Mouse (Mus musculus): ENCODE measurements around the gene Sik1. TPM values are rescaled to one million over a fixed set of nuclear protein-coding genes. Genes with fewer than 3 reads are reported as not detected.

Gene Sik1
- total RNA-seq, 2 experiments from 2014 or later: 13.4 to 58.6 TPM

DNA sequence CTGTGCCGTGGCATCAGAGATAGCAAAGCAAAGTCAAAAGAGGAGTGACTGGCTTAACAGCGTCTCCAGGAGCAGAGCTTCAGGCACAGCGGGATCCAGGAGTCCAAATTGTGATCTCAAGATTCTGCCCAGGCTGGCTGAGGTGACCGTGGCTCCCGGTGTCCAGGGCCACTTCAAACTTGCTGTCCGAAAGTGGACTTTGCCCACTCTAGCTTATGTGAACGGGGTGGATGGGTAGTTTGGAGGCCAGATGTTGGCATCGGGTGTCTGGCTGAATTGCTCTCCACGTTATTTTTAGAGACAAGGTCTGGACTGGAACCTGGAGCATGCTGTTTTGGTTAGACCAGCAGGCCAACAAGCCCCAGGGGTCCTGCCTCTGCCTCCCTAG lies 23.0 kb downstream of the Sik1 start:
- intact Hi-C loops (cut with DNase I): no loop called here
- Histone ChIP-seq H3K4me3 (no peak overlapping the region), H3K27ac (no peak overlapping the region)
- TF ChIP-seq CTCF (IDR thresholded peaks at IDR 0.05): no peak
- DNase-seq: no peak

DNA sequence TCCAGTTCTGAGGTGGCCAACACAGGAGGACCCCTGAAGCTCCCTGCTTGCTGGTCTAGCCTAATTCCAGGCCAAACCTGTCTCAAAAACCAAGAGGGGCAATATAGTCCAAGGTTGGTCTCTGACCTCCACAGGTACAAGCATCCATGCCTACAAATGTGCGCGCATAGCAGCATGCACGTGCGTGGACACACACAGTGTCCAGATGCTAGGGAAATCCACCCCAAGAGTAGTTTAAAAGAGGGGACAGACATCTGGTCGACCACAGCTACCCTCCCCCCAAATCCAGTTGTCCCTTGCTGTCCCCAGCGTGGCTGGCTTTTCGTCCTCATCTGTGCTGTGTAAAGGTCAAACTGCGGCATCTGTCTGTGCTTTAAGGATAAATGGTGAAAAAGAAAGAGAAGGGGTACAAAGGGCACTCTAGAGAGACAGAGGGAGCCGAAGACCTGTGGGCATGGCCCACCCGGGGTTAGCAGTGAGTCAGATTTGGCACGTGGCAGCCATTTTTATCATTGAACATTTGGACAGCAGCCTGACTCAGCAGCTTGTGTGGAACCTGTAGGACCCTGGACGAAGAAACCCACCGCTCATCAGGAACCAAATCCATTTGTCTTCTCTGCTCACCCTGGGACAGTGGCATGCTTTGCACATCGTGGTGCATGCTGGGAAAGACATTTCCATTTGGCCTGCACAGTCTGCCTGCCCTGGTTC lies 23.6 kb downstream of the Sik1 start:
- no peak for DNase-seq
- TF ChIP-seq CTCF (IDR thresholded peaks at IDR 0.05): no peak
- no peak overlapping the region for H3K4me3 ChIP-seq
- intact Hi-C loops (cut with DNase I): no loop called here
- H3K27ac ChIP-seq: no peak overlapping the region

DNA sequence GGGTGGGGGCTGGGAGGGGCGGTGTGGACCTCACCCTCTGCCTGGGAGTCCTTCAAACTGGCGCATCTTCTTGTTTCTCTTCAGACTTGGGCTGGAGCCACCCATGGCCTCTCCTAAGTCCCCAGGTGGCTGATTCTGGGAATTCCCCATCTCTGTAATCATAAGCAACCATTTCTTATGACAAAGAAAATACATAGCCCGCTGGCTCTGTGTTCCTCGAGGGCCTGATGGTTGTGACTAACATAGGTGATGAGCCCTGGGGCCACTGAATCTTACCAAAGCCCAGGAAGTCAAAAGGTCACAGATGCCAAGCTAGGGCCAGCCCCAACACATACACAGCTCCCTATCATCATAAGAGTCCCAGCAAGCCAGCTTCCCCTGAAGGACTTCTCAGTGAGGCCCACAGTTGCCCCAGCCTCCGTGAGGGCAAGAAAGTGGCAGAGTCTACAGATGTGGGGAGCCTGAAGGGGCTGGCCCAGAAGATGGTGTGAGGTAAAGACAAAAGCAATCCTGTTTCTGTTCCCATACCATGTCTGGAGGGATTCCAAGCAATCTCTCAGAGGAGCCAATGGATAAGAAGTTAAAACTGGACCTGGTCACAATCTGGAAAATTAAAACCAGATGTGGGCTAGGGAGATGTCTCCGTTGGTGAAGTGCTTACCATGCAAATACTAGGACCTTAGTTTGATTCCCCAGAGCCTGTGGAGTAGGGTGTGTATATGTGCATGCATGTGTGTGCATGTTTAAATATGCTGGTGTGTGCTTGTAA lies 24.3 kb downstream of the Sik1 start:
- H3K4me3 ChIP-seq: no peak overlapping the region
- H3K27ac ChIP-seq: peak overlapping the region; percentile 17
- intact Hi-C loops (cut with DNase I): no loop called here
- no peak for DNase-seq
- no peak for TF ChIP-seq CTCF (IDR thresholded peaks at IDR 0.05)

DNA sequence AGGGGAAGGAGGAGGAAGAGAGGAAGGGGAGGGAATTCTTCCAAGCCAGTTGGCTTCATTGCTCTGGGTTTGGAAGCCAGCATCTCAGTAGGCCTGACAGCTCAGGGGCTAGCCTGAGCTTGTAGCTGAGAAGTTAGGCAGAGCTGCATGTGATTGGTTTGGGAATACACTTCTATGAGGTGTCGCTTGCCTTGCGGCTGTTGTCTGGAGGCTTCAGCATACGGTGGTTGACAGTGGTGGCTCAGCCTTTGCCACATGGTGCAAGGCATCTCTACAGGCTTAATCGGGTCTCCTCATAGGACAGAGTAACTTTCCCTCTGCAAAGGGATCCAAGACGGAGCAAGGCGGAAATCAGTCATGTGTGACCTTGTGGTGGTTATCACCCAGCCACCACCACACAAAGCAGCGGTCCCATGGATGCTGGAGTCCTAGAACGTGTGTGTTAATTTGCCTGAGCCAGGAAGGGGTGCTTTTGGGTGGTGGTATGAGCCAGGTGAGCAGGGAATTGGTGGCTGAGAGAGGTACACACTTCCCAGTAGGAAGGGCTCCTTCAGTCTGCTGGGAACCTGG lies 25.0 kb downstream of the Sik1 start:
- no peak for TF ChIP-seq CTCF (IDR thresholded peaks at IDR 0.05)
- intact Hi-C loops (cut with DNase I): no loop called here
- DNase-seq: no peak
- Histone ChIP-seq H3K4me3 (no peak overlapping the region), H3K27ac (no peak overlapping the region)

DNA sequence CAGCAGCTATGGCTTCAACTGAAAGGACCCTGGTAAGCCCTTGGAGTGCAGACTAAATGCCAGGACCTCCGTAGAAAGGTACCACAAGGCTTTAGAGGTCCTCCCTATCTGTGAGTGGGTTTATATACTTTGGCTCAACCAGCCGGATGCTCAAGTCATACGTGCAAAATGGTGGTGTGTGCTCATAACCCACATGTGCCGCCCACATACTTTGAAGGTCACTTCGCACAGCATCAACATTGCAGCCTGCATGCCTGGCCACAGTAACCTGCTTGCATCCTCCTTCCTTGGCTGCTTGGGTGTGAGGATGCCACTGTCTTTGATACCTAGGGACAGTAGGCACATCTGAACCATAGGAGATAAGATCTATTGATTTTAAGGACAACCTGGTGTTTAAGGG lies 26.7 kb downstream of the Sik1 start:
- no peak for TF ChIP-seq CTCF (IDR thresholded peaks at IDR 0.05)
- no peak overlapping the region for H3K27ac ChIP-seq
- intact Hi-C loops (cut with DNase I): no loop called here
- no peak for DNase-seq
- no peak overlapping the region for H3K4me3 ChIP-seq

DNA sequence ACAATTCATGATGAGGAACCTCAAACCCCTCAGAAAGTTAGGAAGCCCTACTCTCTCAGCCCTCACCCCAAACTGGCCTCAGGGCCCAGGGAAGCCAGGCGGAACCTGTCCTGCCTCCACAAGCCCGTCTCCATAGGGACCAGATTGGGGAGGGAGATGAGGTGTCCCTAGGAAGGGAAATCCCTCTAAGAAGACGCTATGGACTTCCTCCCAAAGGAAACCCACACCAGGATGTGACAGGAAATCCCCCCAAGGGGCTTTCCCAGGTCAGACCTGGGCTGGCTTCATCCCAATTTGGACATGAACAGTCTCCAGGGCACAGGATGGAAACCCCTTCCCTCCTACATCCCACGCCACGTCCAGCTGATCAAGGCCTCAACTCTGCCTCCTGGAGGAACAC lies 27.5 kb downstream of the Sik1 start:
- Histone ChIP-seq H3K4me3 (no peak overlapping the region), H3K27ac (peak overlapping the region; percentile 71)
- DNase-seq: no peak
- intact Hi-C loops (cut with DNase I): no loop called here
- no peak for TF ChIP-seq CTCF (IDR thresholded peaks at IDR 0.05)

DNA sequence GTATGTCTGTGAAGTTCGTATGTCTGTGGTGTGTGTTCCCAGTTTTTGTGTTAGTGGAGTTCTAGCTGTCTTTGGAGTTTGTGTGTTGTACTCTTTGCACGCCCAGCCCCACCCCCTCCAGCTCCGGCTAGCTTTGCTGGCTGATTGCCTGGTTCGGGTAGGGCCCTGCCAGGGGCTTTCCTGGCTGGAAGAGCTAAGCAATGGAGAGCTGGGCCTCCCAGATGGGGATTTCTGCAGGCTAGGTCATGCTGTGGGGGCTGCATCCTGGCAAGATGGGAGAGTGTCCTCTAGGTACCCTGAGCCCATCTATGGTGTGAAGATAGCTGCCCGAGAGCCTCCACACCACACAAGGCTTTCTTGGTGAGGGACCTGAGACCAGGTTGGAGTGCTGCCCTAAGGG lies 28.4 kb downstream of the Sik1 start:
- intact Hi-C loops (cut with DNase I): no loop called here
- H3K27ac ChIP-seq: peak overlapping the region; percentile 71
- peak; percentile 79 for DNase-seq
- no peak for TF ChIP-seq CTCF (IDR thresholded peaks at IDR 0.05)
- no peak overlapping the region for H3K4me3 ChIP-seq

DNA sequence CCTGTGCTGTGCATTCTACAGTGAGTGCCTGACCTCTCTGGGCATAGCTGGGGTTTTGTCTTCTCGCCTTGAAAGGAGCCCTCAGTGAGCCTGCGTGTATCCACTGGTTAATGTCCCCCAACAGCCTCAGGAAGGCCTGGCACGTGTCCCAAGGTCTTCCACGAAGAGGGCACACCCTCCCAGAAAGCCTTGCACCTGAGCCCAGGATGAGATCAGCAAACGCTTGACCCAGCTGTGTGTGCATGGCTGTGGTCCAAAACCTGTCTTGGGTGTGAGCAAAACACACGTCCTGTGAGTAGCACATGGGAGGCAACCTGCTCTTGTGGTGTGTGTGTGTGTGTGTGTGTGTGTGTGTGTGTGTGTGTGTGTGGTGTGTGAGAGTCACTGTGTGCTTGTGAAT lies 28.9 kb downstream of the Sik1 start:
- TF ChIP-seq CTCF (IDR thresholded peaks at IDR 0.05): no peak
- intact Hi-C loops (cut with DNase I): no loop called here
- Histone ChIP-seq H3K27ac (no peak overlapping the region), H3K4me3 (no peak overlapping the region)
- peak; percentile 68 for DNase-seq

DNA sequence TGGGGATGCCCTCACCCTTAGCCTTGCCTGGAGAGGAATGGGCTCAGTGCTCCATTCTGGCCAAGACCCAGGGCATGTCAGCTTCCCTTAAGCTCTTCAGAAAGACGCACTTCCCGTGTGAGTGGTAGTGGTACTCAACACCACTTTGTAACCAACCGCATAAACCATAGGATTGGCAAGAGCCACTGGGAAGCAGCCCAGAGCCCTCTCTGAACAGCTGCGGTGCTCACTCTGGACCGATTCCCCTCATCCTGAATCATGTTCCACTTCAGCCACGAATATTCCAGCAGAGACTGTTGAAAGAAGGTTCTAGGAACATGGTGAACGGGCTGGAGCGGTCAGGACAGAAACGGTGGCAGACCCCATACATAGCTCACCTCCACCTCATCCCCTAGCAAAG lies 29.9 kb downstream of the Sik1 start:
- TF ChIP-seq CTCF (IDR thresholded peaks at IDR 0.05): no peak
- no peak overlapping the region for H3K27ac ChIP-seq
- intact Hi-C loops (cut with DNase I): no loop called here
- no peak for DNase-seq
- H3K4me3 ChIP-seq: no peak overlapping the region

DNA sequence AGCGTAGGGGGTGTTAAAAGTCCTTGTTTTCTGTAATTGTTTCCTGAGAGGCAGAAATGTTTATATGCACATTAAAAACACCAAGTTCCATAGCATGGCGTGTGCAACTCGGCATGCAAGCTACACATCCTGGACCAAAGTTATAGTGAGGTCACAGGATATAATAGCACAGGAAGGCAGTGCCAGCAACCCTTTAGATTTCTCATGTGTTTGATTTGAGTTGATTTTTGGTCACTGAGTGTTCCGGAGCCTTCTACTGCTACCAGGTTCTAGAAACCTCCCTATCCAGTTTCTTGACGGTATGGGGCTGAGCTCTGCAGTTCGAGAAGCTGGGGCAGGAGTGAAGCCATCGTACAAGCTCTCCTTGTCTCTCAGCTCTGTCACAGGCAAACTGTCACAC lies 30.8 kb downstream of the Sik1 start:
- TF ChIP-seq CTCF (IDR thresholded peaks at IDR 0.05): no peak
- no peak overlapping the region for H3K4me3 ChIP-seq
- intact Hi-C loops (cut with DNase I): no loop called here
- DNase-seq: no peak
- H3K27ac ChIP-seq: no peak overlapping the region

DNA sequence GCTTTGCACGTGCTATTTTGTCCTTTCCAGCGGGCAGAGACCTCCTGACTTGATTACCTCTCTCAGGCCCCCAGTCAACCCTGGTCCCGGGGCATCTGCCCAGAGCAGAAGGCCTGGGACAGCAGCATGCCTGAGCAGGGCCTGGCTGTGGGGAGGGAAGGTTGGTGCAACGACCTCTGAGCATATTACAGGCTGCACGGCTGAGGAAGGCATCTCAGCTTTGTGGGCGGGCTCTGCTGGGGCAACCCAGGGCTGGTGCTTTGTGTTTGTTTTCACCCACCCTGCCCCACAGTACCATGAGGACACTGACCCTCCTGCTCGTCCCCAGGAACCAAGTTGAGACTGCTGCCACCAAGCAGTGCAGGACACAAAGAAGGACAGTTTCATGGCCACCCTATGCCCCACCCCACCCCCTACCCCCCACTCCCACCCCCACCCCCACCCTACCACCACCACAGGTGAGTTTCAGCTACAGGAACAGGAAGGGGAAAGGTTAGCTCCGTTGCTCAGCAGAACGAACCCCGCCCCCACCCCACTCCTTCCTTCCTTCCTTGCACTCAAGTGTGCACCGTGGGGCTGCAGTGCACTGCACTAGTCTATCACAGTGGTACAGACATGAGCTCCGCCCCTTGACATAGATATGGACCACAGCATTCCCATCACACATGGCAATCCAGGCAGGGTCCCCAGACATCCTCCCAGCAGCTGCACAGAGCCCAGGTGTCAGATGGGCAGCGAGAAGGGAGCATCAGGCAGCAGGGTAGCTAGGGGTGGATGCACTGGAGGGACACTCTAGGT lies 34.3 kb downstream of the Sik1 start:
- Histone ChIP-seq H3K4me3 (no peak overlapping the region), H3K27ac (no peak overlapping the region)
- DNase-seq: peak; percentile 11
- TF ChIP-seq CTCF (IDR thresholded peaks at IDR 0.05): no peak
- intact Hi-C loops (cut with DNase I): no loop called here

DNA sequence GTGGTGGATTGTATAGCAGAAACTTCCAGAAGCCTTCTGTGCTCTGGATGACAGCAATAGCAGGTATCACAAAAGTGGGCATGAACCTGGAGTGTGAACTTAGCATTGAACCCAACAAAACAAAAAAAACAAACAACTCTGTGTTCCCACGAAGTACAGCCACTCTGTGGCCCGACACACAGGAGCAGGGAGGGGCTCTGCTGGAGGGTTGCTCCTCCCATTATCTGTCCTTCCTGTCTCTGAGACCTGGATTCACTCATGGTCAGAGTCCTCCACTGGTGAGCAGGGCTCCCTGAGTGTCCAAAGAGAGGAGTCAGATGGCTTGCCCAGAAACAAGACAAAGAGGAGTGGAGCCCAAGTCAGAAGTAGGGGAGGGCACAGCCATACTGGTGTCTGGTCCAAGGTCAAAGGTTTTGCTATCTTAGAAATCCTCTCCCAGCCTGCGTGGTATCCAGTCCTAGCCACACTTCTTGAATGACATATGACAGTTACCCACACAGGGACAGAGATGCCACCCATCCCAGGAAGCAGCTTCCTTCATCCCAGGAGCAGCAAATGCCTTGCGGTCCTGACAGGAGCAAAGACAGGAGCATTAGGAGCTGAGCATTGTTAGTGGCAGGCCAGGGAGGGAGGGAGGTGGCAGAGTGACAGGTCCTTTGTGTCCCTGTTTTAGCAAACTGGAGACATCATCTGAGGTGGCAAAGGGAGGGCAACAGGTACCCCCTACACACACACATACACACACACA lies 35.3 kb downstream of the Sik1 start:
- DNase-seq: peak; percentile 10
- H3K27ac ChIP-seq: no peak overlapping the region
- no peak for TF ChIP-seq CTCF (IDR thresholded peaks at IDR 0.05)
- no peak overlapping the region for H3K4me3 ChIP-seq
- intact Hi-C loops (cut with DNase I): no loop called here

Data from gastrocnemius, adult 2 months (tissue).